Mouse (Mus musculus) CH12F3 (cell line): Measurements from ENCODE around the gene Nanos2.

Experiments
- in situ Hi-C: fragments of 300-500 bp; cut with MboI; formaldehyde crosslinking; loops from 2 replicates; pipeline ENCODE4 v1.14.3; 2020; ENCODE audit warnings: low sequenced_read_pairs

The Nanos2 gene

DNA sequence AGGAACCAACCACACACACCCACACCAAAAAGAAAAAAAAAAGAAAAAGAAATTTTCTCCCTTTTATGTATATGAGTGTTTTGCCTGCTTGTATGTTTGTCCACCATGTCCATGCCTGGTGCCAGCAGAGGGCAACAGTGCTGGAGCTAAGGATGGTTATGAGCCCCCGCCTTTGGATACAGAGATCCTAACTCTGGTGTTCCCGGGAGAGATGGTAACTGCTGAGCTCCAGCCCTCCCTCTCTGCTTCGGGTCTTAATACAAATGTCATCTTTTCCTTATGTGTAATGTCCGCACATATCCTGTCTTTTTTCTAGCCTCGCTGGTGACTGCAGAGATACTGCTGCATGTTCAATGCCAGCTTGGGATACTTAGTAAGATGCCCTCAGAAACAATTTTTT lies 2.8 kb downstream of the Nanos2 start:
- in situ Hi-C loops, result loop anchor here (10.0 kb wide), 1 partner anchor 95 kb away; no protein-coding TSS in a partner anchor

DNA sequence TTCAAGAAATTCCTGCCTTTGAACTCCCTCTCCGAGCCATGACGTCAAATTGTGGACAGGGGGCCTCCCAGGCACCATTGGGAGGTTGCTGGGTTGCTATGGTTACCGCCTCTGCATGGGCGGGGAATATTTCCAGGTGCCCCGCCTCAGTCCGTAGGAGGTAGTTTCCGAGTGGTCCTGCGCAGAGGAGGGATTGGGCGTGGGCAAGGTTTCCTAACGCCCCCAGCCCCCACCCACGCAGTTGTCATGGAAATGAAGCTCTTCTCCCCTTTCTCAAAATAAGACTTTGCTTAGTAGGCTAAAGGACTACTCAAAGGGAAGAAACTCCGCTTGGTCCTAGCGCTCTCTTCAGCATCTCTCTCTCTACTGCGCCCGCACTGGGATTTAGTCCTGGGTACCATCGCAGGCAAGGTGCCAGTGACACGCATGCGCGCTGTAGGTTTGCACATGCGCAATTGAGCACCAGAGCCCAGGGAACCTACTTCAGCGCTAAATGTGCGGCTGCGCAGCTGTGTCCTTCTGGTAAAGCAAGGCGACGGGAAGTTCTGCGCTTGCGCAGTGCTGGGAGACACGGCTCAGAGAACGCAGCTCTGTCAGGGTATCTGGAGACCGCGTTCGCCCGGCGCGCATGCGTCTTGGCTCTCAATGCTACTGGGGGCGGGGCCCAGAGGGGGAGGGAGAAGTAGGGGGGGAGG lies 3.5 kb downstream of the Nanos2 start, which contains the start of gene Mypop:
TSS of gene Mypop (plus strand) at position 645 of the 695 bp plus-strand sequence.
- in situ Hi-C loops, result loop anchor here (10.0 kb wide), 1 partner anchor 96 kb away; no protein-coding TSS in a partner anchor

DNA sequence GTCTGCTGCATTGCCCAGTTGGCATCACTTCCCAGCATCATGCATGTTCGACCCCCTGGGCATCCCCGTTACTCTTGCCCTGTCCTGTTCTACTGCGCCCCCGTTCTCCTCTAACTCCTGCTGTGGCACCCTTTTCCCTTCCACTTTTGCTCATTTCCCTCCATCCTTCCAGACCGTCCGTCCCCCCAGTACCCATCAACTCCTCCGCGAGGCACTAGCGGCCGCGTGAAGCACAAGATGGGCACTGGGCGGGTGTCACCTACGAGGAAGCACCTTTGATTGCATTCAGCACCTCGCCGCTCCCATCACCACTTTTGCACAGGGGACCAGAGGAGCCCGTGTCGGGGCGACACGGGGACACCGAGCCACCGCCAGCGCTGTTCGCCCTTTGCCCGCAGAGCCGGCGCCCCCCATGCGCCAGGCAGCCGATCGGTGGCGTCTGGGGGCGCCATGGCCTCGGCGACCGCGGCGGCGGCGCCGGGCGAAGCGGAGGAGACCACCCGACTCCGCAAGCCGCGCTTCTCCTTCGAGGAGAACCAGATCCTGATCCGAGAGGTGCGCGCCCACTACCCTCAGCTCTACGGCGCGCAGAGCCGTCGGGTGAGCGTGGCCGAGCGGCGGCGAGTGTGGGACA lies 4.6 kb downstream of the Nanos2 start:
- in situ Hi-C loops, result loop anchor here (10.0 kb wide), 1 partner anchor 97 kb away; no protein-coding TSS in a partner anchor

DNA sequence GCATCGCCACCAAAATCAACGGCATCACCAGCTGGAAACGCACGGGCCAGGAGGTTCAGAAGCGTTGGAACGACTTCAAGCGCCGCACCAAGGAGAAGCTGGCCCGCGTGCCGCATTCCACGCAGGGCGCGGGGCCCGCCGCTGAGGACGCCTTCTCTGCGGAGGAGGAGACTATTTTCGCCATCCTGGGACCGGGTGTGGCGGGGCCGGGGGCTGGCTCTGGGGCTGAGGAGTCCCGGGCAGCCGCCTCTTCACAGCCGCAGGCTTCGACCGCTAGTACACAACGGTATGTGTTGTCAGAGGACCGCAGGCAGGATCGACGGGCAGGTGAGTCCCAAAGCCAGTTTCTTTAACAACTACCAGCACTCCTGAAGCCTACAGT lies 5.1 kb downstream of the Nanos2 start:
- in situ Hi-C loops, result loop anchor here (10.0 kb wide), 1 partner anchor 97 kb away; no protein-coding TSS in a partner anchor

DNA sequence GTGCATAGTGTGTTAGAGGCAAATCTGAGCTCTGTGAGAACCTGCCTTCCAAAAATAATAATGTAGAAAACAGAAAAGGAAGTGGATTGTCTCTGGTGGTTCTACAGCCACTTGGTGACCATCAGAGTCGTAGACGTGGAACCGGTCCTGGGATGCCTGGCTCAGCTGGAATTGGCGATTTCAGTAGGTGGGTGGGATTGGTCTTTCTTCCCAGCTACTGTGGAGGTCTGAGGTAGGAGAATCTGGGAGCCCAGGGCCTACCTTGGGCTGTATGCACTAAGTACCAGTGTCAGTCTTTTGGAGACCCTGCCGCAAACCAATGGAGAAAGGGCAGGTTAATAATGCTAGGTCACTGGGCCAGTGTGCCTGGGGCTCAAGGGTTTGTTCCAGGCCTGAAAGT lies 5.8 kb downstream of the Nanos2 start:
- in situ Hi-C loops, result loop anchor here (10.0 kb wide), 1 partner anchor 98 kb away; no protein-coding TSS in a partner anchor

DNA sequence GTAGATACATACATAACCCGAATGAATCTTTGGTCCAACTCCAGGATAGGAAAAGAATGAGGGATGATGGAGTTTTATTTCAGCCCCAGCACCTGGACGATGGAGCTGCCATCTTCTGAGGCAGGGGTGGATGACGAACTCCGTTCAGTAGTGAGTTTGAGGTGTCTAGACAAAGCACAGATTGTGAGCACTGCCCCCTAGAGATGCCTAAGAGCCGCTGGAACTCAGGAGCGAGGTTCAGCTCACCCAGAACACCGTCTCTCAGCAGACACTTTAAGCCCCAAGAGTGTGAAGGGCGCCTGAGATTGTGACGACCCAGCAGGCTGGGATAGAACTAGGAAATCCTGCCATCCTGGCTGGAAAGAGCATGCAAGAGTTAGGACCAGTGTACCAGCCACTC lies 11.6 kb downstream of the Nanos2 start:
- in situ Hi-C loops, result loop anchor here (10.0 kb wide), 1 partner anchor 104 kb away; no protein-coding TSS in a partner anchor

DNA sequence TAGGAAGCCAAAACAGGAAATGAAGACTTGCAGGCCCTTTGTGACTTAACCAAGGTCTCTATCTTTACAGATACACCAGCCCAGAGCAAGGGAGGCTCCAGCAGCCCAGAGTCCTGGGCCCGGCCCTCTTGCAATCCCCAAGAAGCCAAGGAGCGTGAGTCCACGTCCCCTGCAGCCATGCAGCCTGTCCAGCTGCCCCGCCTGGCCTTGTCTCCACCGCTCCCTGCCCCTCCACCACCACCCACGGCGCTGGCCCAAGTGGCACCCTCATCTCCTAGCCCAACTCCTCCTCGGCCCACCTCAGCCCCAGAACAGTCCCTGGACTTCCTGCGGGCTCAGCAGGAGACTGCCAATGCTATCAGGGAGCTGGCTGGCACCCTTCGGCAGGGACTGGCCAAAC lies 13.2 kb downstream of the Nanos2 start:
- in situ Hi-C loops, result no loop called here

DNA sequence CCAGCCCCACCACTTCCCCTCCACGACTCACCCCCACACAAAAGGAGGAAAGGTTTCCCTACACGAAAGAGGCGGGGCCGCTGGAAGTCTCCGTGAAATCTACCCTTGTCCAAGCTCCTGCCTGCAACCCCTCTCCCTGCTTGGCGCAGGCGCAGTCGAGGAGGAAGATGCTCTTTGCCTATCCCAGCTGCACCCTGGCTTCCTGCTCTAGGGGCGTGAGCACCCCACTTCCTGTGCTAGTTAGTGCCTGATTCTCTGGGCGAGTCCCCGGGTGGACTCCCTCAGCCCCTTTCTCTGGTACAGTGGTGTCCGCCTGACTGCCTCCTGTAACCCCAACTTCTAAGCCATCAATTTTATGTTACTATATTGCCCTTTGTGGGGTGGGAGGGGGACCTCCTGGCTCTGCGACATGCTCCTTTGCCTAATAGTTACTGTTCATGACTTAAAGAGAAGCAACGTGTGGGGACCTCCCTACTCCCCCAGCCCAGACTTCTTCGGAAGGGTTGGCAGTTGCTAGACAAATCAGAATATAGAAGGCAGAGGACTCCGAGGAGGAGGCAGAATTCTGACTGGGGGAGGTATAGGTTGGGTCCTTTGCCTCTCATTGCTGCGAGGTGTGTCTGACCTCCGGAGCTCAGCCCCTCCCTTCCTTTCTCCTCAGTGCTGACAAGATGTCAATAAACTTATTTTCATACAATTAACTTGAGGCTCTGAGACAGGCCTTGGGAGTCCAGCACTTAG lies 14.0 kb downstream of the Nanos2 start:
- in situ Hi-C loops, result no loop called here

DNA sequence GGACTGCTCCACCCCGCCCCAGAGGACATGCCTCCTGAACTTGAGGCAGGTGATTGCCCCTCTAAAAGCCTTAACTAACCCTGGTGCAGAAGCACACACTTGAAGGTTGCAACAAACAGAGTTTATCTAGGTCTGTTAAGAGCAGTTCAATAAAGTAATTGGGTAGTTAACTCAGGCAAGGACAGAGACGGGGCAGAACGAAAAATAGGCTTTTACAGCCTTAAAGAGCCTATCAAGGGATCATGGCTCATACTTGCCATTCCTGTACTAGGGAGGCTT lies 14.5 kb downstream of the Nanos2 start:
- in situ Hi-C loops, result no loop called here

DNA sequence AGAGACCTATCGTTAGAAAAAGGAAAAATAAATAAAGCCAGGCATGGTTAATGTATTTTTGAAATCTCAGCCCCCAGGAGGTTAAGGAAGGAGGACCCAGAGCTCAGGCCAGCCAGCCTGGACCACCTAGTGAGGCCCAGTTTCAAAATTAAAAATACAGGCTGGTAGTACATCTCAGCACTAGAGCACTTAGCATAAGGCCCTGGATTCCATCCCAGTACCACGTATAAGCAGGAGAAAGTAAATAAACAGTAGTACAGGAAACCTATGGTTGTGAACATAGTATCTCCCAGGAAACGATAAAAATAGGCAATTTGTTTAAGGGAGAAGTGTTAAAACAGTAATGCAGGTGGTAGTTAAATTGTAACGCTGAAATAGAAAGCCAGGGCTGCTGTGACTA lies 14.9 kb downstream of the Nanos2 start:
- in situ Hi-C loops, result no loop called here

DNA sequence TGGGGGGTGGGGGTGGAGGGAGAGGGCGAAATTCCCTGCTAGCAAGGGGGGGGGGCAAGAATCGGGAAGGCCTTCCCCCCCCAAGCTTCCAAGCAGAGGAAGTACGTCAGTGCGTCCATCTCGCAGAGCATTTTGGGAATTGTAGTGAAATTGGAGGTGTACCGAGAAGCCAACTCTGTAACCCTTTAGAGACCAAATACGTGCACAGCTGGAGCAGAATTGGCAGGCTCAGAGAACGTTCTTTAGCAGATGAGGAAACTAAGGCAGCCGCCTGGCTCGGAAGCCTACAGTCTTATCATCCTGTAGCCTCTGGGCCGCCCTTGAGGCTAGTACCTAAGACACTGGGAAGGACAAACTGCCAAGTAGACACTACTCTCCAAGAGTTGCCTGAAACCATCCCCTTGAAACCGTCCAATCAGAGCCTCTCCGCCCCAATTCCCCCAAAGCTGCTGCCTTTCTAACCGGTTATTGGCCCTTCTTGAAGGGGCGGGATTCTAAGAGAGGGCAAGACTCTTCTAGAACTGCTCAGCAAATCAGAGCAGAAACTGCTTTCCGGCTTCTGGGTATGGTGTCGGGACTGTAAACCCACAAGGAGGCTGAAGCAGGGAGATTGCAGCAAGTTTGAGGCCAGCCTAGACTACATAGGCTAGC lies 15.8 kb downstream of the Nanos2 start:
- in situ Hi-C loops, result no loop called here

DNA sequence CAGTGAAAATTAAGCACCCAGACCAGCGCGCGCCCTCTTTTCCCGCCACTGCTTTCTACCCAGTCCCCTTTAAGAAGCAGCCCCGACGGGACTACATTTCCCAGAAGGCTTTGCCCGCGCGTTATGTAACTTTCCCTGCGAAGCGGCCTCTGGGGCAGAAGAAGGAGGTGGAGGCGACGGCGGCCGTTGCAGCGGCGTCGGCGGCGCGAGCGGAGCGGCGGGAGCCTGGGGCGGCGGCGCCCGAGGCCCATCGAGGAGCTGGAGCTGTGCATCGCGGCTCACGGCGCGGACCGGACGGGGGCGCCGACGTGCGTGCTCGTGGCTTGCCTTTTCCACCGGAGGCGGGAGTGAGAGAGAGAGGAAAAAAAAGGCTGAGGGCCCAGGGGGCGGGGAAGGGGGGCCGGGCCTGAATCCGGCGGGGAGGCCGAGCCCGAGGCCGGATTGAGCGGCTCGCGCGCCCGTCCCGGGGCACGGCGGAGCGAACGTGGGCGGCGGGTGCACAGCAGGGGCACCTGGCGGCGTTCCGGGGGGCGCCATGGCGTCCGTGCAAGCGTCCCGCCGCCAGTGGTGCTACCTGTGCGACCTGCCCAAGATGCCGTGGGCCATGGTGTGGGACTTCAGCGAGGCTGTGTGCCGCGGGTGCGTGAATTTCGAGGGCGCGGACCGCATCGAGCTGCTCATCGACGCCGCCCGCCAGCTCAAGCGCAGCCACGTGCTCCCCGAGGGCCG lies 16.9 kb downstream of the Nanos2 start, which contains the start of gene Irf2bp1:
TSS of gene Irf2bp1 (plus strand) at position 143 of the 729 bp plus-strand sequence.
- in situ Hi-C loops, result no loop called here

DNA sequence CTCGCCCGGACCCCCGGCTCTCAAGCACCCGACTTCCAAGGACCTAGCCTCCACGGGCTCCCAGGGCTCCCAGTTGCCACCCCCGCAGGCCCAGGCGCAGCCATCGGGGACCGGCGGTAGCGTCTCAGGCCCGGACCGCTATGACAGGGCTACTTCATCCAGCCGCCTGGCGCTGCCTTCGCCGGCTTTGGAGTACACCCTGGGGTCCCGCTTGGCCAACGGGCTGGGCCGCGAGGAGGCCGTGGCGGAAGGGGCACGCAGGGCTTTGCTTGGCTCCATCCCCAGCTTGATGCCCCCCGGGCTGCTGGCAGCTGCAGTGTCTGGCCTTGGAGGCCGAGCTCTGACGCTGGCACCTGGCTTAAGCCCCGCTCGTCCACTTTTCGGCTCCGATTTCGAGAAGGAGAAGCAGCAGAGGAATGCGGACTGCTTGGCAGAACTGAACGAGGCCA lies 17.5 kb downstream of the Nanos2 start:
- in situ Hi-C loops, result no loop called here

DNA sequence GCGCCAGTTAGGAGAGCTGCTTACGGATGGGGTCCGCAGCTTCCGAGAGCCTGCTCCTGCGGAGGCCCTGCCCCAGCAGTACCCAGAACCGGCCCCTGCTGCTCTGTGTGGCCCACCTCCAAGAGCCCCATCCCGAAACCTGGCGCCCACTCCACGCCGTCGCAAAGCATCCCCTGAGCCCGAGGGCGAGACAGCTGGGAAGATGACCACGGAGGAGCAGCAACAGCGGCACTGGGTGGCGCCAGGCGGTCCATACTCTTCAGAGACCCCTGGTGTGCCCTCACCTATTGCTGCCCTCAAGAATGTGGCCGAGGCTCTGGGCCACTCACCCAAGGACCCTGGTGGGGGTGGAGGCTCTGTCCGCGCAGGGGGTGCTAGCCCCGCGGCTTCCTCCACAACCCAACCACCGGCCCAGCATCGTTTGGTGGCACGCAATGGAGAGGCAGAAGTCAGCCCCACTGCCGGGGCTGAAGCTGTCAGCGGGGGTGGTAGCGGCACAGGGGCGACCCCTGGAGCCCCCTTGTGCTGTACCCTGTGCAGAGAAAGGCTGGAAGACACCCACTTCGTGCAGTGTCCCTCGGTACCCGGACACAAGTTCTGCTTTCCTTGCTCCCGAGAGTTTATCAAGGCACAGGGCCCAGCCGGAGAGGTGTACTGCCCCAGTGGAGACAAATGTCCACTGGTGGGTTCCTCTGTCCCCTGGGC lies 18.4 kb downstream of the Nanos2 start:
- in situ Hi-C loops, result no loop called here

DNA sequence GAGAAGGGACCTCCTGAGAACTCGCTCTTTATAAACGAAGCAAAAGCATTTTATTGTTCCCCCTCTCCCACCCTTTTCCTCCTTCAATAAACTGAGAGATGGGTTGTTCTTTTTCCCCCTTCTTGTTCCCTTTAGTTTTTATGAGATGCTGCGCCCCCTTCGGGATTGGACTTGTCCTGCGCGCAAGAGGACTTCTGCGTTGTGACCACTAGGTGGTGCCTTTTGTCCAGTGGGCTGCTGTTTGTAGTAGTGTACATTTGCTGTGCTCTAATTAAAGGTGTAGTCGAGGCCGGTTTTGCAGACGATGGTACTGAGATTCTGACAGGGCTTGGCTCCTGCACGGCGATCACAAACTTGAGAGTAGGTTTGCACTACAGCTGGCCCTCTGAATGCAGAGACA lies 19.3 kb downstream of the Nanos2 start:
- in situ Hi-C loops, result no loop called here

DNA sequence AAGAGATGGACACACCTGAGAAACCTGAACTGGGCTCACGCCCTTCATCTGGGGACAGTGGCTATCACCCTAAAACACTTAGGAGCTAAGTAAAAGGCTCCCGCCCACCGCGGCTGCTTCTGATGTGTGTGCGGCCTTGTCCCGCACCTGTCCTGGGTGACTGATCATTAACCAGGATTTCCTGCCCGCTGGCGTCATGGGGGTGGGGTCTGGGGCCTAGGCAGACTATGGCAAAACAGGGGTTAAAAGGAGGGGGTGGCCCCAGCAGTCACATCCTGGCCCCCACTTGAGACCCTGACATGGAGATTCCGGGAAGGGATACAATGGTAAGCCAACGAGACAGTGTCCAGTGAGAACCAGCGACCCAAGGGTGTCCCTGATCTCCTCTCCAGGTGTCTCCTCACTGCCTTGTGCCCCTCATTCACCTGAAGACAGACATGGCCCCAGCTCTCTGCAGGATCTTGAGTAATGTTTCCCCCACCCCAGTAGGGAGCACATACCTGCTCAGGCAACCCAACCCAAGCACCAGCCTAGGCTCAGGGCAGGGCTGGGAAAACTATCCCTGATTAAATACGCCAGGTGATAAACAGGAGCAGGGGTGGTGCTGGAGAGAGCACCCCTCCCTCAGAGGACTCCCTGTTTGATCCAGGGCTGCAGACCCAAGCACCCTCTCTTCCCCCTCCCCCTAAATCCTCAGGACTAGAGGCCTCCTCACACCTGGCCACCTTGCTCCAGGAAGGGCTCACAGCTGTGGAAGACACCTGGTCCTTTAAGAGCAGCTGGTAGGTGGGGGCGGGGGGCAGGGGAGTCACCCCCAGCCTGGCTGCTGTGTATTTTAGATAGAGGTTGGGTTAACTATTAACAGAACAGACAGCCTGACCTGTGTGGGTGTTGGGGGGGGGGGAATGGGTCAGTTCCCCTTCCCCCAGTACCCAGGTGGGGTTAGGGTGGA lies 20.1 kb downstream of the Nanos2 start:
- in situ Hi-C loops, result no loop called here

DNA sequence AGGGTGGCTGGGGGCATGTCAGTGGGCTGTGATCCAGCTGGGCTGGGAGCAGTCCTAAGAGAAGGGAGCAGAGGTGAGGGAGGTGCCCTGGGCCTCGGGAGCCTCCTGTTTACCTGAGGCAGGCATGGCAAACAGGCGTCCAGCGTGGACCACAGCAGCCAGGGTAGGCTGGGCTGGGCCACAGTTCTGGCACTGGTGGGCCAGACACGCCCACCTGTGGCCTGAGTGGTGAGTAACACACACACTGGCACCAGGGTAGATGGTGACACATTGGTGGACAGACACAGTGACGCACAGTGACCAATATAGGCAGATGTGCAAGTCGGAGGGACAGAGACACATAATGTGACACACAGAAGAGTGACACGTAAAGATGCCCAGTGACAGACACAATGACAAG lies 23.4 kb downstream of the Nanos2 start:
- in situ Hi-C loops, result no loop called here

DNA sequence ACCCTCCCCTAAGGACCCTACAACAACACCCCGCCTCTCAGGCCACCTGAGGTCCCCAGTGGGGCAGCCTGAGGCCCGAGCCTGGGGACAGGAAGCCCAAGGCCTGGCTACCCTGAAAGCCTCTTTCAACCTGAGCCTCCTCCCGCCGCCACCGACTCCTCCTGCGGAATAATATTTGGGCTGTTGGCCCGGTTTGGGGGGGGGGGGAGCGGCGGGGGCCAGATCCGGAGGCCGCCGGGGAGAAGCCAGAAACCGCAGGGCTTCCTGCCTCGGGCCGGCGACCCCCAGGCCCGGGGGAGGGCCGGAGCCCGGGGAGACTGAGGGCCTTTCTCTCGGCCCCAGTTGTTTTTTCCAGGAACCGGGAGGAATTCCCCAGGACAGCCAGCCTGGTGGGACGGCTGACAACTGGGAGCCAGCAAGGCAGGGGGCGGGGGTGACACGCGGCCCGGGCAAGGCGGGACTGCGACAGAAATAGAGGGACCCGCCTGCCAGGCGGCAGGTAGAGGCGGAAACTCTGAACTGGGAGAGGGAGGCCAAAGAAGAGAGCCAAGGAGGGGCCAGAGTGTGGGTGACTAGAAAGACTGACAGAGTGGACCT lies 24.9 kb downstream of the Nanos2 start:
- in situ Hi-C loops, result no loop called here
